Mouse (Mus musculus) embryonic fibroblast, embryonic 13.5 days (primary cell): ENCODE data around the gene Nos2.

ENCODE experiments used
- CTCF ChIP-seq: IDR thresholded peaks from 2 replicates; pipeline ENCODE4 v1.5.1; 2011; ENCODE audit warnings: mild to moderate bottlenecking, control low read depth, low read length, moderate library complexity, borderline replicate concordance; ENCODE audit not compliant: insufficient read depth
- POLR2A ChIP-seq: IDR thresholded peaks from 2 replicates; pipeline ENCODE4 v1.6.1; 2011; ENCODE audit warnings: low read depth, mild to moderate bottlenecking, control low read depth, low read length, moderate library complexity

DNA sequence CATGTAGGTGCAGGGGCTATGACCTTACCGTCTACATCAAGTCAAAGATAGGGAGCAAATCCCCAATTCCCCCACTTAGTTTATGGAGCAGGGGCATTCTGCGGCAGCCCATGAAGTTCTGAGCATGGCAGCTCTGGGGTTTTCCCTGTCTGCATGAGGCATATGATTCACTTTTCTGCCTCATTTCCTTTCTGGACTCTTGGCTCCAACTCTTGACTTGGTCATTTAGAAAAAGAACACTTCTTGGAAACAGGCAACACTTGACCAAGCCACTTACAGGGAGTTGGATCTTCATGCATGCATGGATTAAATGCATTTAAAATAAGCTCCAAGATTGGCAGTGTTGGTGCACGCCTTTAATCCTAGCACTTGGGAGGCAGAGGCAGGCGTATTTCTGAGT lies 31.4 kb upstream of the Nos2 start:
- TF ChIP-seq CTCF (no peak), POLR2A (no peak)
